Mouse (Mus musculus): ENCODE data around the gene Adamts7. TPM values are rescaled to one million over a fixed set of nuclear protein-coding genes. Genes with fewer than 3 reads are reported as not detected.

The Adamts7 gene
- polyA plus RNA-seq, 2 experiments, result 19.4 to 44.3 TPM

DNA sequence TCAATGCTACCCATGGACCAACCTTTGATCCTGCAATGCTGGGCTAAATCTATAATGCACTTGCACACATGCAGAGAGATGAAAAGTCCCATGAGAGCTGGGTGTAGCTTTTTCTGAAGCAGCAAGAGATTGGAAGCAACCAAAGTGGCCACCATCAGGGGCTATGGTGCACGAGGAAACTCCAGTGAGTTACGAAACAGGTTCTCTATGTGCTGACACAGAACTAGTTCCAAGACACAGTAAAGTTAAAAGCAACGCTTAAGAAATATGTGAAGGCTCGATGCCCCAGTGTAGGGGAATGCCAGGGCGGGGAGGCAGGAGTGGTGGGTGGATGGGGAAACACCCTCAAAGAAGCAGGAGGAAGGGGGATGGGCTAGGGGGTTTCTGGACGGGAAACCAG lies 45.8 kb downstream of the Adamts7 start:
- no peak overlapping the region for H3K9ac ChIP-seq (ENCODE audit: low read depth, low read length, severe bottlenecking)
- no peak overlapping the region for H3K27ac ChIP-seq (replicated peaks; ENCODE audit: low read depth, low read length)
- peaks cover 47% of the 10 kb centered on the region for H3K36me3 ChIP-seq (ENCODE audit: control insufficient read depth, insufficient read depth, low read length)
- H3K9me3 ChIP-seq (ENCODE audit: control insufficient read depth, low read length), result no peaks in the 10 kb centered on the region
- no peaks in the 10 kb centered on the region for H3K4me1 ChIP-seq (ENCODE audit: control insufficient read depth, insufficient read depth, low read length)
- no peaks in the 10 kb centered on the region for H3K27me3 ChIP-seq (ENCODE audit: control insufficient read depth, insufficient read depth, low read length)
- no peak for DNase-seq (ENCODE audit: low spot score)
- no peak for ATAC-seq (ENCODE audit: low FRiP score, low read depth)
- WGBS, result 79% methylated on average over 6 of the region's 6 CpGs
- H3K4me2 ChIP-seq (replicated peaks; ENCODE audit: low read depth, low read length, severe bottlenecking), result no peak overlapping the region
- TF ChIP-seq POLR2A (IDR thresholded peaks at IDR 0.05; ENCODE audit: borderline replicate concordance, extremely low read depth, insufficient read depth, insufficient read length), result no peak
- H3K4me3 ChIP-seq (replicated peaks; ENCODE audit: low read length), result no peak overlapping the region

DNA sequence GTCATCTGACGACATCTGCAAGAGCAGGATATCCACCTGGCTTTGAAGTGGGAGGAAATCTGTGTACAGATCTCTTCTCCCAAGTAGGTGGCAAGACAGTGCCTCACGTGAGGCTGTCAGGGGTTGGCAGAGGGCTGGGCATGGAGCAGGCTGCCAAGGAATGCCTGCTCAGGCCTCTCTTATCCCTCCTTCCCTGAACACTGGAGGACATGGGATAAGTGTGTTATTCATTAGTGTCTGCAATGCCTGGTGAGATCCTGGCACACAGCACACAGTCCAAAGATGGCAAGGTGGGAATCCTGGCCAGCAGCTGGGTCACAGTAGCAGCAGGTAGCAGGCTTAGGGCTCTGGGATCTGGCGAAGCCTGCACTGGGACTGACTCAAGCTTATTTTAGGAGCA lies 50.3 kb downstream of the Adamts7 start:
- Histone ChIP-seq H3K4me1 (ENCODE audit: control insufficient read depth, insufficient read depth, low read length) (no peaks in the 10 kb centered on the region), H3K9ac (ENCODE audit: low read depth, low read length, severe bottlenecking) (no peak overlapping the region), H3K27me3 (ENCODE audit: control insufficient read depth, insufficient read depth, low read length) (no peaks in the 10 kb centered on the region), H3K4me3 (replicated peaks; ENCODE audit: low read length) (no peak overlapping the region), H3K9me3 (ENCODE audit: control insufficient read depth, low read length) (no peaks in the 10 kb centered on the region), H3K4me2 (replicated peaks; ENCODE audit: low read depth, low read length, severe bottlenecking) (no peak overlapping the region), H3K27ac (replicated peaks; ENCODE audit: low read depth, low read length) (no peak overlapping the region), H3K36me3 (ENCODE audit: control insufficient read depth, insufficient read depth, low read length) (peaks cover 48% of the 10 kb centered on the region)
- WGBS, result 87% methylated on average over 3 of the region's 3 CpGs
- no peak for DNase-seq (ENCODE audit: low spot score)
- ATAC-seq (ENCODE audit: low FRiP score, low read depth), result no peak
- no peak for TF ChIP-seq POLR2A (IDR thresholded peaks at IDR 0.05; ENCODE audit: borderline replicate concordance, extremely low read depth, insufficient read depth, insufficient read length)

DNA sequence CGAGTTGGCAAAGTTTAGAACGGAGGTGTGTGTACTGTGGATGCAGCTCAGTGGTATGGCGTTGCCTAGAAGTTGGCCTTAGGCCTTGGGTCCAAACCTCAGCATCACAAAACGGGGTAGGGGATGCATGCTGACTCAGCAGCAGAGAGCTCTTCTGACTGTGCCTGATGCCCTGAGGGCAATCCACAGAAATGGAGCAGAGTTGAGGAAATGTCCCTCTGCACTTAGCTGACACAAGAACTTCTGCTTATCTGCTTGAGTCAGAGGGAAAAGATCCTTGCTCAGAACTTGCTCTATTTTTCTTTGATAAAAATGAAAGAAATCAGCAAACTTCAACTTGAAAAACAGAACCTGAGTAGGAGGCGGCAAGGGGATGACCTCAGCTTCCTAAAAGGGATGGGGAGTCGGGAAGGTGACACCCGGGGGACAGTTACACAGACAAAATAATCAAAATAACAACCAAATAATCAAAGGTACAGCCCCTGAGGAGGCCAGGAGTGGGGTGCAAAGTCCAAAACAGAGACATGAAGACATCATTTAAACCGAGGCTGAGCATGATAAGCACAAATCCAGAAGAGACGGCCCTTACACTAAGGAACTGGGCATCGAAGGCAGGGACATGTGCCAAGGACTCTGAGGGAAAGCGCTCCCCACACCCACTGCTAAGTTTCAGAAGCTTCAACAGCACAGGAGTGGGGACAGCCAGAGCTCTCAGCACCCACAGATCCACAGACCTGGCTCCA lies 53.6 kb downstream of the Adamts7 start:
- WGBS, result 89% methylated on average over 11 of the region's 11 CpGs
- no peak for ATAC-seq (ENCODE audit: low FRiP score, low read depth)
- H3K36me3 ChIP-seq (ENCODE audit: control insufficient read depth, insufficient read depth, low read length), result peaks cover 57% of the 10 kb centered on the region
- no peaks in the 10 kb centered on the region for H3K4me1 ChIP-seq (ENCODE audit: control insufficient read depth, insufficient read depth, low read length)
- no peak overlapping the region for H3K9ac ChIP-seq (ENCODE audit: low read depth, low read length, severe bottlenecking)
- no peaks in the 10 kb centered on the region for H3K9me3 ChIP-seq (ENCODE audit: control insufficient read depth, low read length)
- no peak overlapping the region for H3K4me3 ChIP-seq (replicated peaks; ENCODE audit: low read length)
- H3K27ac ChIP-seq (replicated peaks; ENCODE audit: low read depth, low read length), result no peak overlapping the region
- no peak for TF ChIP-seq POLR2A (IDR thresholded peaks at IDR 0.05; ENCODE audit: borderline replicate concordance, extremely low read depth, insufficient read depth, insufficient read length)
- no peak for DNase-seq (ENCODE audit: low spot score)
- no peaks in the 10 kb centered on the region for H3K27me3 ChIP-seq (ENCODE audit: control insufficient read depth, insufficient read depth, low read length)
- no peak overlapping the region for H3K4me2 ChIP-seq (replicated peaks; ENCODE audit: low read depth, low read length, severe bottlenecking)

DNA sequence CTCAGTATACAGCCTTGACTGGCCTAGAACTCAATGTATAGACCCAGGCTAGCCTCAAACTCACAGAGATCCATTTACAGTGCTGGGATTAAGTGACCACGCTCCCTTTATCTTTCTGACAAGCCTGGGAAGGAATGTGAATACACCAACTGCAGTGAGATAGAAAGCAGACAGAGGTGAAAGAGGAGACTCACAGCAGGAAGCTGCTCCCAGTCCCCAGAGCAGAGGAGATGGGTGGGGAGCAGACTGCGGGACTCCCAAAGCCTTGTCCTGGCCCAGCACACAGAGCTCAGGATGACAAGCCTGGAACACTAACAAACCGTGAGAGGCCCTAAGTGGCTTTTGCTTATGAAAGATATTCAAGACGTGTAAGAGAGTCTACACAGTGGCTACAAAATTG lies 54.6 kb downstream of the Adamts7 start:
- Histone ChIP-seq H3K36me3 (ENCODE audit: control insufficient read depth, insufficient read depth, low read length) (peaks cover 64% of the 10 kb centered on the region), H3K4me2 (replicated peaks; ENCODE audit: low read depth, low read length, severe bottlenecking) (no peak overlapping the region), H3K9me3 (ENCODE audit: control insufficient read depth, low read length) (no peaks in the 10 kb centered on the region), H3K4me3 (replicated peaks; ENCODE audit: low read length) (no peak overlapping the region), H3K4me1 (ENCODE audit: control insufficient read depth, insufficient read depth, low read length) (no peaks in the 10 kb centered on the region), H3K27me3 (ENCODE audit: control insufficient read depth, insufficient read depth, low read length) (no peaks in the 10 kb centered on the region), H3K27ac (replicated peaks; ENCODE audit: low read depth, low read length) (no peak overlapping the region), H3K9ac (ENCODE audit: low read depth, low read length, severe bottlenecking) (no peak overlapping the region)
- DNase-seq (ENCODE audit: low spot score) (no peak), ATAC-seq (ENCODE audit: low FRiP score, low read depth) (no peak)
- no peak for TF ChIP-seq POLR2A (IDR thresholded peaks at IDR 0.05; ENCODE audit: borderline replicate concordance, extremely low read depth, insufficient read depth, insufficient read length)
- 61% methylated on average over 4 of the region's 4 CpGs for WGBS

DNA sequence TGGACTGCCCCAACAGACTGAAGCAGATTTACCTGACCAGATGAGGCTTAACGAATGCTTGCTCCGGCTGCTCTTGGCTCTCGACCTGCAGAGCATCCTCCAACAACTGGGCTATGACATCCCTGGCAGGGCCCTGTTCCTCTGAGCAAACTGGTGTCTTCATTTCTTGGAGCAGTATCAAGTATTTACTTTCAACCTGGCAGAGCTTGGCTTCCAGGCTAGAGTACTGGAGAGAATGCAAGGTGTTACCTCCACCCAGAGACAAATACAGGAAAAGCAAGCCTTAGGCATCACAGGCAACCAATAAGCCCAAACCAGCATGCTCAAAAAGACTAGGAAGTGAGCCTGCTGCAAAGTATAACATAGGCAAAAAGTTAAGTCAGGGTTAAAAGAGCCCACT lies 59.4 kb downstream of the Adamts7 start:
- Histone ChIP-seq H3K27ac (replicated peaks; ENCODE audit: low read depth, low read length) (no peak overlapping the region), H3K4me1 (ENCODE audit: control insufficient read depth, insufficient read depth, low read length) (no peaks in the 10 kb centered on the region), H3K4me3 (replicated peaks; ENCODE audit: low read length) (no peak overlapping the region), H3K9me3 (ENCODE audit: control insufficient read depth, low read length) (no peaks in the 10 kb centered on the region), H3K27me3 (ENCODE audit: control insufficient read depth, insufficient read depth, low read length) (no peaks in the 10 kb centered on the region), H3K9ac (ENCODE audit: low read depth, low read length, severe bottlenecking) (no peak overlapping the region), H3K36me3 (ENCODE audit: control insufficient read depth, insufficient read depth, low read length) (peaks cover 54% of the 10 kb centered on the region), H3K4me2 (replicated peaks; ENCODE audit: low read depth, low read length, severe bottlenecking) (no peak overlapping the region)
- no peak for ATAC-seq (ENCODE audit: low FRiP score, low read depth)
- 96% methylated on average over 3 of the region's 3 CpGs for WGBS
- TF ChIP-seq POLR2A (IDR thresholded peaks at IDR 0.05; ENCODE audit: borderline replicate concordance, extremely low read depth, insufficient read depth, insufficient read length), result no peak
- no peak for DNase-seq (ENCODE audit: low spot score)
